Mouse (Mus musculus): ENCODE measurements around the gene Ndufs4. TPM values are rescaled to one million over a fixed set of nuclear protein-coding genes. Genes with fewer than 3 reads are reported as not detected.

The Ndufs4 gene
- 299 and 301 TPM in 2 replicates for polyA plus RNA-seq (2014; fragmentation: Nextera tagmentation; extraction: Ambion mirVana)

DNA sequence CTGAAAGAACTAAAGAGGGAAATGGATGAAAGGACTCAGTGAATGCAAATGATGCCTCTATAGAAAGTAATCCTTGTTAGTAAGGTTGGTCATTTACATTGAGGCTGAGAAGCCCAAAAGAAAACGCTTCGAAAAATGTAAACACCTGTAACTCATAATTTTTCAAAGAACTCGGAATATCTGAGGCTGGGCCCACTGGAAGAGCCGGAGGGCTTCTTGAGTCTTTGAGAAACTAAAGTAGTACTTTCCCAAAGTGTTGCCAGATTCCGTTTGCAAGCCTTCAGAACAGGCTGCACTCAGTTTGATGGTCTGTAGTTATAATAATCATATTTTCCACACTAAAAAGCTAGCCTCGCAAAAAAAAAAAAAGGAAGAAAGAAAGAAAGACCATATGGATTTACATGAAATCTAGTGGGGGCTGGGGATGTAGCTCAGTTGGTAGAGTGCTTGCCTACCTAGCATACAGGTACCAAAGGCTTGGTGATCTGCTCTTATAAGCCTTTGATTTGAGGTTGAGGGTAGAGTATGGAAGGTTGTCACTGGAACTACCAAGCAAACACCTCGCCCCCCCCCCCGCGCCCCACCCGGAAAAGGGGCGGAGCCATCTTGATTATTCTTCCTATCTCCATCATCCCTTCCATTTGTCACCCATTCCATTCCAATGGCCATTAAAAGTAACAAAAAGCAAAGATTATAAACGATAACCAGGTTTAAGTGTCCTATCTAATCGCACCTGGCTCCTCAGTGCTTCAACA lies at the start of gene Ndufs4:
Ndufs4 (minus strand) TSS at position 48 of the 755 bp plus-strand sequence.
- Histone ChIP-seq H3K27me3 (ENCODE audit: control insufficient read depth, insufficient read depth, low read length) (no peaks in the 10 kb centered on the region), H3K4me3 (ENCODE audit: low read depth, low read length) (peak within 1 kb of the TSS; percentile 95), H3K9me3 (ENCODE audit: control insufficient read depth, low read depth, low read length) (no peaks in the 10 kb centered on the region), H3K9ac (replicated peaks; ENCODE audit: low read depth, low read length) (peak within 1 kb of the TSS; percentile 77), H3K4me2 (replicated peaks; ENCODE audit: low read depth, low read length) (peak within 1 kb of the TSS; percentile 67), H3K27ac (ENCODE audit: low read length) (peak within 1 kb of the TSS; percentile 68; the same call in 1 of the 2 replicates), H3K36me3 (ENCODE audit: control insufficient read depth, insufficient read depth, low read length) (no peaks in the 10 kb centered on the region), H3K4me1 (ENCODE audit: control insufficient read depth, insufficient read depth, low read length) (peaks cover 3% of the 10 kb centered on the region; the same call in 1 of the 2 replicates)
- 36% methylated on average over 13 of the region's 13 CpGs for WGBS
- no peak; the same call in 1 of the 2 replicates for ATAC-seq (ENCODE audit: insufficient number of reproducible peaks, insufficient read depth, low FRiP score, low read depth)

DNA sequence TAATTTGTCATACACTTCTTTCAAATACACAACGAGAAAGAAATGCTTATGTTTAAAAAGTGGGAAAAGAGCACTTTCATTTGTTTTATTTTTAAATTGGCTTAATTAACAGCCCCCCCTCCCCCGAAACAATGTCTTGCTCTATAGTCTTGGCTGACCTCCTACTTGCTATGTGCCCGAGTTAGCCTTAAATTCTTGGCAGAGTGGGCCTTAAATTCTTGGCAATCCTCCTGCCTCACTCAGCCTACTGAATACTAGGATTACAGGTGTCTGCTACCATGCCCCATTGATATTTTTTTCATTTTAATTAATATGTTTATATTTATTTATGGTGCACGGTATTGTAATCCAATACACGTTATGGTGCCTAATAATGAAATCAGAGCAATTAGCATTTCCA lies 44.4 kb upstream of the Ndufs4 start:
- ATAC-seq (ENCODE audit: insufficient number of reproducible peaks, insufficient read depth, low FRiP score, low read depth): no peak
- H3K4me1 ChIP-seq (ENCODE audit: control insufficient read depth, insufficient read depth, low read length): no peaks in the 10 kb centered on the region
- no peaks in the 10 kb centered on the region for H3K9me3 ChIP-seq (ENCODE audit: control insufficient read depth, low read depth, low read length)
- no peak overlapping the region for H3K4me3 ChIP-seq (ENCODE audit: low read depth, low read length)
- H3K27me3 ChIP-seq (ENCODE audit: control insufficient read depth, insufficient read depth, low read length): no peaks in the 10 kb centered on the region
- WGBS: 70% methylated on average over 5 of the region's 5 CpGs
- no peak overlapping the region for H3K9ac ChIP-seq (replicated peaks; ENCODE audit: low read depth, low read length)
- no peaks in the 10 kb centered on the region for H3K36me3 ChIP-seq (ENCODE audit: control insufficient read depth, insufficient read depth, low read length)
- H3K27ac ChIP-seq (ENCODE audit: low read length): no peak overlapping the region
- no peak overlapping the region for H3K4me2 ChIP-seq (replicated peaks; ENCODE audit: low read depth, low read length)

DNA sequence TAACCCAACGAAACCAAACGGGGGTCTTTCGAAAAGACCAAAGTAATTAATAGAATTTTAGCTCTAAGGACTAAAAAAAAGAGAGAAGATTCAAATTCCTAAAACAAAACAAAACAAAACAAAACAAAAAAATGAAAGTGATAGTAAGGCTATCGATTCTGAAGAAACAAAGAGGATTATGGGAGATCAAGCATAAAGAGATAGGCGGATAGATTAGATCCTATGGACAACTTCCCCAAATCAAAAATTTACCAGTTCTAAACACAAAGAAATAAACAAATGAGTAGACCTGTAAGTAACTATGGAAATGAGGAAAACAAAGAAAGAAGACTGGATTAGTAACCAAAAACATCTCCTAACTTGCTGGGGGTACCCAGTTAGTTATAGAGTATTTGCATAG lies 37.2 kb upstream of the Ndufs4 start:
- no peak overlapping the region for H3K9ac ChIP-seq (replicated peaks; ENCODE audit: low read depth, low read length)

DNA sequence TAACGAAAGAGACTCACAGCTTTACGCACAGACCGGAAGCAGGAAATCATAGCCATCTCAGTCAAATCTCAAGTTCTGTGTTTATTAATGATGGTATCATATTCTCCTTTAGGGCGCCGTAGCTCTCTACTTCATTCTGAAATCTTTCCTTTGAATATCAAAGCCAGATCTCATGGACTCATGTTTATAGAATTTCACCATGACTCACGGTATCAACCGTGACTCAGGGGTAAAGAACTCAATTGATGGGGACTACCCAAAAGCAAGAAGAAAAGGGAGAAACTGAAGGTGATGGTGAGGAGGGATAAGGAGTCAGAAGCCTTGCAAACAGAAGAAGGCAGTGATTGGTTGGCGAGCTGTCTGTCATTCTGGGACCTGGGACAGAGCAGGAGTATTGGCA lies 32.2 kb upstream of the Ndufs4 start:
- Histone ChIP-seq H3K4me3 (ENCODE audit: low read depth, low read length) (no peak overlapping the region), H3K9me3 (ENCODE audit: control insufficient read depth, low read depth, low read length) (no peaks in the 10 kb centered on the region), H3K27me3 (ENCODE audit: control insufficient read depth, insufficient read depth, low read length) (no peaks in the 10 kb centered on the region), H3K27ac (ENCODE audit: low read length) (no peak overlapping the region), H3K4me1 (ENCODE audit: control insufficient read depth, insufficient read depth, low read length) (no peaks in the 10 kb centered on the region), H3K9ac (replicated peaks; ENCODE audit: low read depth, low read length) (no peak overlapping the region), H3K36me3 (ENCODE audit: control insufficient read depth, insufficient read depth, low read length) (no peaks in the 10 kb centered on the region), H3K4me2 (replicated peaks; ENCODE audit: low read depth, low read length) (no peak overlapping the region)
- WGBS: 71% methylated on average over 8 of the region's 8 CpGs
- no peak for ATAC-seq (ENCODE audit: insufficient number of reproducible peaks, insufficient read depth, low FRiP score, low read depth)

More for the DNA sequence above, 37.2 kb upstream of the Ndufs4 start:
- no peak for ATAC-seq (ENCODE audit: insufficient number of reproducible peaks, insufficient read depth, low FRiP score, low read depth)
- Histone ChIP-seq H3K27me3 (ENCODE audit: control insufficient read depth, insufficient read depth, low read length) (no peaks in the 10 kb centered on the region), H3K4me3 (ENCODE audit: low read depth, low read length) (no peak overlapping the region), H3K36me3 (ENCODE audit: control insufficient read depth, insufficient read depth, low read length) (no peaks in the 10 kb centered on the region), H3K27ac (ENCODE audit: low read length) (no peak overlapping the region), H3K9me3 (ENCODE audit: control insufficient read depth, low read depth, low read length) (no peaks in the 10 kb centered on the region), H3K4me1 (ENCODE audit: control insufficient read depth, insufficient read depth, low read length) (no peaks in the 10 kb centered on the region), H3K4me2 (replicated peaks; ENCODE audit: low read depth, low read length) (no peak overlapping the region)
- WGBS: 95% methylated on average over 5 of the region's 5 CpGs

DNA sequence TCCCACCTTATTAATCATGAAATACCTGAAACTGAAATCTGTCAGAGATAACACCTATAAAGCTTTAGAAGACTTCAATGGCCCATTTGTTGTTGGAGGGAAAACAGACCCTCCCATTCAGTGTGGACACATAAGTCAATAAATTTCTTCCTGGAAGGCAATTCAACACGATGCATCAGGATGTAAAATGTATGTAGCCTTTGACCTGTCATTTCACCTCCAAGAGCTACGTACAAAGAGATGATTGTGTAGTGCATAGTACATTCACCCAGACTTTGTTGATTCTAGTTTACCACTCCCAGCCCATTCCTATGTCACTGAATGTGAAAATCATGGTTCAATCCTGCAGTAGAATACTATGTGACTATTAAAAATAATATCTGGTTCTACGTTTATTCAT lies 31.3 kb upstream of the Ndufs4 start:
- Histone ChIP-seq H3K36me3 (ENCODE audit: control insufficient read depth, insufficient read depth, low read length) (no peaks in the 10 kb centered on the region), H3K9ac (replicated peaks; ENCODE audit: low read depth, low read length) (no peak overlapping the region), H3K4me1 (ENCODE audit: control insufficient read depth, insufficient read depth, low read length) (no peaks in the 10 kb centered on the region), H3K4me2 (replicated peaks; ENCODE audit: low read depth, low read length) (no peak overlapping the region), H3K27ac (ENCODE audit: low read length) (no peak overlapping the region), H3K27me3 (ENCODE audit: control insufficient read depth, insufficient read depth, low read length) (no peaks in the 10 kb centered on the region), H3K4me3 (ENCODE audit: low read depth, low read length) (no peak overlapping the region), H3K9me3 (ENCODE audit: control insufficient read depth, low read depth, low read length) (no peaks in the 10 kb centered on the region)
- 61% methylated on average over 3 of the region's 3 CpGs for WGBS
- ATAC-seq (ENCODE audit: insufficient number of reproducible peaks, insufficient read depth, low FRiP score, low read depth): no peak

DNA sequence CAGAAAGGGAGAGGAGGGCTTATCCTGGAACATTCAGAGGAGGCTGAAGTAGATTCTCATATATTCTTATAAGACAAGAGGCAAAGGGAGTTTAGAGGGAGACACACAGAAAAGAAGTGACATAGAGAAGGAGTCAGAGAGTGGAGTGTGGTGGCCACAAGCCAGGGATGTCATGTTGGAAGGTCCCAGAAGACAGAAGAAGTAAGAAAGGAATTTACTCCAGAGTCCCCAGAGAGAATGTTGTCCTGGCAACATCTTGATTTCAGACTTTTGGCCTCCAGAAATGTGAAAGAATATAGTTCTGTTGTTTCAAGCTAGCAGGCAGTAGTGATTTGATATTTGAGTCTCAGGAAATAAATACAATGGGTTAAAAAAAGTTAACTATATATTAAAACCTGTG lies 24.3 kb upstream of the Ndufs4 start:
- H3K9me3 ChIP-seq (ENCODE audit: control insufficient read depth, low read depth, low read length): no peaks in the 10 kb centered on the region
- H3K9ac ChIP-seq (replicated peaks; ENCODE audit: low read depth, low read length): no peak overlapping the region
- no peaks in the 10 kb centered on the region for H3K4me1 ChIP-seq (ENCODE audit: control insufficient read depth, insufficient read depth, low read length)
- no peak overlapping the region for H3K4me2 ChIP-seq (replicated peaks; ENCODE audit: low read depth, low read length)
- H3K36me3 ChIP-seq (ENCODE audit: control insufficient read depth, insufficient read depth, low read length): no peaks in the 10 kb centered on the region
- no peak overlapping the region for H3K27ac ChIP-seq (ENCODE audit: low read length)
- no peaks in the 10 kb centered on the region for H3K27me3 ChIP-seq (ENCODE audit: control insufficient read depth, insufficient read depth, low read length)
- no peak for ATAC-seq (ENCODE audit: insufficient number of reproducible peaks, insufficient read depth, low FRiP score, low read depth)
- no peak overlapping the region for H3K4me3 ChIP-seq (ENCODE audit: low read depth, low read length)

DNA sequence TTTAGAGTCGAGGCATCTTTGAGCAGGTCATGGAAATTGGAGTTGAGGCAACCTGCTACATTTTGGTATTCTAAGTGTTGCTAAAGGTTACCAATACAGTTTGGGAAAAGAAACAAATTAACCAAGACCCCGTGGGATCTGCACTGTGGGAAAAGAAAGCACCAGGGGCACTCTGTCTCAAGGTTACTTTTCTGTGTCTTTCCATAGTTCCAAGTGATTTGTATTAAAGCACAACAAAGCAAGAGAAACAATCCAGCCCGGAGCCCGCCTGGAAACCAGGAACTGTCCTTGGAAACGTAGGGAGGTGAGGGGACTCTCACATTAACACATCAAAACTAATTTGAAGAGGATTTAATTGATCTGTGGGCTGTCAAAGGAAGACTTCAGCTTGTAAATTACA lies 18.8 kb upstream of the Ndufs4 start:
- Histone ChIP-seq H3K27ac (ENCODE audit: low read length) (no peak overlapping the region), H3K4me3 (ENCODE audit: low read depth, low read length) (no peak overlapping the region), H3K4me1 (ENCODE audit: control insufficient read depth, insufficient read depth, low read length) (no peaks in the 10 kb centered on the region), H3K4me2 (replicated peaks; ENCODE audit: low read depth, low read length) (no peak overlapping the region), H3K9me3 (ENCODE audit: control insufficient read depth, low read depth, low read length) (no peaks in the 10 kb centered on the region), H3K9ac (replicated peaks; ENCODE audit: low read depth, low read length) (no peak overlapping the region), H3K36me3 (ENCODE audit: control insufficient read depth, insufficient read depth, low read length) (no peaks in the 10 kb centered on the region), H3K27me3 (ENCODE audit: control insufficient read depth, insufficient read depth, low read length) (no peaks in the 10 kb centered on the region)
- ATAC-seq (ENCODE audit: insufficient number of reproducible peaks, insufficient read depth, low FRiP score, low read depth): no peak
- 18% methylated on average over 5 of the region's 5 CpGs for WGBS

DNA sequence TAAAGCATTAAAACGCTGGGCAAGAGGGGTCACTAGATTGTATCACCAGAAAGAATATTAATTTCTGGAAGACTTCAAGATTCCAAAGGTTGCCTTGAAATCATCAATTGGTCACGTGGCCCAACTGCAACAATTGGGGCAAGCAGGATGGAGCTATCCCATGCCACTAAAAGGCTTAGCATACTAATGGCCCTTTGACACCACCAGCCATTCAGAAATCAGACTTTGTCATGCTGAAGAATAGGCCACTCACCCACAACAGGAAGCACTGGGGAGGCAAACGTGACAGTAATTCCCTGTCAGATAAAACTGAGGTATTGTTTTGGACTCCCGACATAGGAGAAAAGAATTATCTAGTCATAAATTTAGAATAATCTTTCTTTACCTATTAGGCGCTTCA lies 18.4 kb upstream of the Ndufs4 start:
- Histone ChIP-seq H3K27me3 (ENCODE audit: control insufficient read depth, insufficient read depth, low read length) (no peaks in the 10 kb centered on the region), H3K4me1 (ENCODE audit: control insufficient read depth, insufficient read depth, low read length) (no peaks in the 10 kb centered on the region), H3K4me3 (ENCODE audit: low read depth, low read length) (no peak overlapping the region), H3K4me2 (replicated peaks; ENCODE audit: low read depth, low read length) (no peak overlapping the region), H3K9ac (replicated peaks; ENCODE audit: low read depth, low read length) (no peak overlapping the region), H3K27ac (ENCODE audit: low read length) (no peak overlapping the region), H3K9me3 (ENCODE audit: control insufficient read depth, low read depth, low read length) (no peaks in the 10 kb centered on the region), H3K36me3 (ENCODE audit: control insufficient read depth, insufficient read depth, low read length) (no peaks in the 10 kb centered on the region)
- 28% methylated on average over 5 of the region's 5 CpGs for WGBS
- ATAC-seq (ENCODE audit: insufficient number of reproducible peaks, insufficient read depth, low FRiP score, low read depth): no peak
